Mouse (Mus musculus) olfactory bulb, adult 2 months (tissue): ENCODE measurements around the gene Repin1. TPM values are rescaled to one million over a fixed set of nuclear protein-coding genes. Genes with fewer than 3 reads are reported as not detected.
"Not testable (repeated sequence)": the region's sequence is repeated elsewhere in the genome, so short reads cannot be mapped to it uniquely, and the experiment has no call there.

Experiments used
- H3K27ac ChIP-seq: fragments of 200-500 bp; 2 replicates; pipeline ENCODE4 v1.5.1; 2012; ENCODE audit warnings: low read depth, low read length; ENCODE audit not compliant: insufficient read depth
- H3K4me1 ChIP-seq: fragments of 200-500 bp; 2 replicates; pipeline ENCODE4 v1.6.1; 2012; ENCODE audit warnings: low read length; ENCODE audit not compliant: control insufficient read depth, insufficient read depth
- H3K4me3 ChIP-seq: fragments of 200-500 bp; 2 replicates; pipeline ENCODE4 v1.5.1; 2012; ENCODE audit warnings: mild to moderate bottlenecking, low read depth, low read length, moderate library complexity; ENCODE audit not compliant: insufficient read depth
- CTCF ChIP-seq: fragments of 200-500 bp; IDR thresholded peaks from 2 replicates; pipeline ENCODE4 v1.5.1; 2012; ENCODE audit warnings: low read depth, mild to moderate bottlenecking, low read length, moderate library complexity; ENCODE audit not compliant: insufficient read depth
- POLR2A ChIP-seq: fragments of 200-500 bp; IDR thresholded peaks from 2 replicates; pipeline ENCODE4 v1.6.1; 2012; ENCODE audit warnings: mild to moderate bottlenecking, low read depth, low read length, moderate library complexity; ENCODE audit not compliant: insufficient read depth
- WGBS: fragments of 180-500 bp; shearing (Covaris S2); methylation state at CpG from one replicate; pipeline ENCODE4 v1.1.7; 2018; 5-methylcytosine and 5-hydroxymethylcytosine counted together
- polyA plus RNA-seq: library from polyadenylated mRNA; stranded (reverse); fragments of >200 nt; gene quantifications from 2 replicates; pipeline ENCODE4 v1.2.4, GENCODE M21; 2012; ENCODE audit warnings: low replicate concordance; ENCODE audit not compliant: missing spikeins, insufficient read depth, insufficient read length

Gene Repin1
- polyA plus RNA-seq, 1 experiment: not detected

DNA sequence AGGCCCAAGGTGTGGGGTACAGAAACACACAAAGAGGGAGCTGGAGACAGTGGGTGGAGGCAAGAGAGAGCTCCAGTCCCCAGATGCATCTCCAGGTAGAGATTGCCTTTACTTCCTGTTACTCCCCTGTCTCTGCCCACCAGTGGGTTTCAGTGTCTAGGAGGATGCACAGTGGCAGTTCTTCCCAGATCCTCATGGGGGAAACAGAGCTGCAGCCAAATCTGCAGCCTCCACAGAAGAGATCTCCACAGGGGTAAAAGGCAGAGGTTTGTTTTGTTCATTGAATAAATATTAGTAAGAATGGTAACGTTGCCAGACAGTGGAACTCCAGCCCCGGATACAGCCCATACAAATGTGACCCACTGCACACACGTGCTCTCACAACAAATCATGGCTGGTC, 17.0 kb downstream of the Repin1 start:
- no peak overlapping the region for H3K27ac ChIP-seq
- H3K4me1 ChIP-seq: no peaks in the 10 kb centered on the region
- 43% methylated on average over 3 of the region's 3 CpGs for WGBS
- no peak overlapping the region for H3K4me3 ChIP-seq
- no peak for TF ChIP-seq CTCF
- TF ChIP-seq POLR2A: no peak

DNA sequence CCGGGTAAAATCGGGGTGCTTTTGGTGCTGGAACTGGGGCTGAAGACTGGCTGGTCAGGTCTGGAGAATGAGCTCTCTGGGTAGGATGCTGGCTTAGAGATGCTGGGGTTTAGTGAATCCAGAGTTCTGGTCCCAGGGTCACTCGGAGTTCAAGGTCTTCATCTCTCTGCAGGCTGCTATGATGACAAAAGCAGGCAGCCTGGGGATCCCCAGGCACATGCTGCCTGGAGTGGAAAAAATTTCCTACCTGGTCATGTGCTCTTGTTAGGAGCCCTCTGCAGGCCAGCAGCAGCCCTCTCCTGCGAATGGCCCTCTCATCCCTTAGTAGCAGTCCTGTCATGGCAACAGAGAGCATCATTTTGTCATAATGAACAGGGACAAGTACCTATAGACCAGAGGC, 19.8 kb downstream of the Repin1 start:
- H3K4me1 ChIP-seq: no peaks in the 10 kb centered on the region
- no peak overlapping the region for H3K4me3 ChIP-seq
- 92% methylated on average over 4 of the region's 4 CpGs for WGBS
- H3K27ac ChIP-seq: no peak overlapping the region
- TF ChIP-seq CTCF (no peak), POLR2A (no peak)

DNA sequence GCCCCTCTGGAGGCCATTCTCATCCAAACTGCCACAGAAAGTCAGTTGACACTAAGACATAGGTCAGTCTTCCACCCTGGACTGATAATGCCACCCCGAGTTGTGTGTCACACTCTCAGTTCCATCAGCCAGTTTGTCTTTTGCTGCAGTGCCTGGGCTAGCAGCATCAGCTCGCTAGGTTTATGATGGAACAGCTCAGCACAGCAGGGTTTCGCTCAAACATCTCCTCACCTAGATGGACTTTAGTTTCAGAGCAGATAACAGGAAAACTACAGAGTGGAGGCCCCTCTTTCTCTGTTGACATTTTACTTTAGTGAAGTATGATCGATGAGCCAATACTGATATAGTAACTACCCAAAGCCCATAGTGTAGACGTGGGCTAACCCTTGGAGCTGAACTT, 21.1 kb downstream of the Repin1 start:
- Histone ChIP-seq H3K4me3 (no peak overlapping the region), H3K27ac (no peak overlapping the region), H3K4me1 (no peaks in the 10 kb centered on the region)
- 95% methylated on average over 5 of the region's 5 CpGs for WGBS
- TF ChIP-seq POLR2A (no peak), CTCF (no peak)

DNA sequence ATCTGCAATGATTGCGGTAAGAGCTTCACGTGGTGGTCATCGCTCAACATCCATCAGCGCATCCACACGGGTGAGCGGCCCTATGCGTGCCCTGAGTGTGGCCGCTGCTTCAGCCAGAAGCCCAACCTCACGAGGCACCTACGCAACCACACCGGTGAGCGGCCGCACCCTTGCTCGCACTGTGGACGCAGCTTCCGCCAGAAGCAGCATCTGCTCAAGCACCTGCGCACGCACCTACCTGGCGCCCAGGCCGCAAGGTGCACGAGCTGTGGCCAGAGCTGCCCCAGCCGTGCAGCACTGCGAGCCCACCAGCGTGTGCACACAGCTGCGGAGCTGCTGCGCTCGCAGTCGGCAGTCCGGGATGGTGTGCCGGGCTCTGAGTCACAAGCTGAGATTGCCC, 26.3 kb downstream of the Repin1 start:
- Histone ChIP-seq H3K4me1 (no peaks in the 10 kb centered on the region), H3K4me3 (no peak overlapping the region), H3K27ac (no peak overlapping the region)
- no peak for TF ChIP-seq CTCF
- TF ChIP-seq POLR2A: no peak
- WGBS: 94% methylated on average over 30 of the region's 30 CpGs

DNA sequence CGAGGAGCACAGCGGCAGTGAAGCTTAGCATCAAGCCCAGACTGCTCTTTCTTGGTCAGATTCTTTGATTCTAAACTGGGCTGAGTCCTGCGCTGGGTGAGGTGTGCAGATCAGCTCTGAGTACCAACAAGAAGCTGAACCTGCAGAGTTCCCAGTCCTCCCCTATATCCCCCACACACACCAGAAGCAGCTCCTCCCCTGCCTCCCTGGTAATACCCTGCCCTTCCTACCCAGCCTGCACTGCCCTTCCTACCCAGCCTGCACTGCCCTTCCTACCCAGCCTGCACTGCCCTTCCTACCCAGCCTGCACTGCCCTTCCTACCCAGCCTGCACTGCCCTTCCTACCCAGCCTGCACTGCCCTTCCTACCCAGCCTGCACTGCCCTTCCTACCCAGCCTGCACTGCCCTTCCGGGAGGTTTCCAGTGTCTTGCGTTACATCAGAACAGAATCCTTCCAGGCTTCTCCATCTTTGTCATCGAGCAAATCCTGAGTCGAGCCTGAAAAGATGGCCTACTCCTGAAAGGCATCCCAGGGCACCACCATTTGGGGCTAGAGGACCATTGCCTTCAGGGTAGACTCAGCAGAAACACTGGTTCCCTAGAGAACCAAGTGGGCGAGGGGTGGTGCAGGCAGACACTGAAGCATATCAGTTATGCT, 28.6 kb downstream of the Repin1 start:
- not testable (repeated sequence) for H3K4me3 ChIP-seq, H3K4me1 ChIP-seq, H3K27ac ChIP-seq
- WGBS: 86% methylated on average over 8 of the region's 8 CpGs

DNA sequence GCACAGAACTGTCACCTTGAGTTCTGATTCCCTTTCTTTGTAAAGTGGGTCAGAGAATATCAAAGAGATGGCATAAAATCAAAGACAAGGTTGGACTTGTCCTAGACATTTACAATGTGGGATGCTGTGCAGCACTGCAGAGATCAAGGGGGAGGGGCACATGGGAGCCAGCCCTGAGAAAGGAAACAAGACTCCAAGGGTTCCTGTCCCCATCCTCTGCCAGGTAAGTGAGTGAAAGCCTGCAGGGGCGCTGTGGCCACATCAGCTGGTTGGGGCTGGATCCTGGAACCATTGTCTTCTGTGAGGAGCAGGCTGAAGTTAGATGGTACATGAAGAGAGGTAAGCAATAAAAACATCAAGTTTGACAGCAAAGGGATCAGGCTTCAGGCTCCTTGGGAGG, 29.8 kb downstream of the Repin1 start:
- H3K4me3 ChIP-seq: no peak overlapping the region
- no peak overlapping the region for H3K27ac ChIP-seq
- H3K4me1 ChIP-seq: peaks cover 8% of the 10 kb centered on the region; the same call in 1 of the 2 replicates
- no peak for TF ChIP-seq CTCF
- no peak for TF ChIP-seq POLR2A
- WGBS: 33% methylated on average over 1 of the region's 1 CpGs

DNA sequence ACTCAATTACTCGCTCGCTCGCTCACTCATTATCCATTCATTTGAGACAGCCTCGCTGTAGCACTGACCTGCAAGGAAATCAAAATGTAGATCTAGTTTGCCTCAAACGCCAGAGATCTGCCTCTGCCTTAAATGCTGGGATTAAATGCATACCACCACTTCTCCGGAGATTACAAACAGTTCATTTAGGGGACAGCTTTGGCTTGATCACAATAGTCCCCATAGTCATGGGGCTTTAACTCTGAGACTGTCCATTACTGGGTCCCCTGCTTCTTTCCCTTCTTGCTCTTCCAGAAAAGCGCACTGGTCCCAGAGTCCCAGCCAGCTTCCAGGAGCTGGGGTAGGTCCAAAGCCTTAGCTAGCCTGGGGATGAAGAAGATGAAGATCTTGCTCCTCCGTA, 32.8 kb downstream of the Repin1 start, which contains the start of gene AI854703:
Gene AI854703 (plus strand): TSS at position 301 of the 400 bp plus-strand sequence.
- Histone ChIP-seq H3K4me3 (peak within 1 kb of the TSS; percentile 67), H3K4me1 (peaks cover 22% of the 10 kb centered on the region), H3K27ac (peak within 1 kb of the TSS; percentile 22)
- no peak for TF ChIP-seq POLR2A
- TF ChIP-seq CTCF: no peak
- WGBS: 40% methylated on average over 8 of the region's 8 CpGs

DNA sequence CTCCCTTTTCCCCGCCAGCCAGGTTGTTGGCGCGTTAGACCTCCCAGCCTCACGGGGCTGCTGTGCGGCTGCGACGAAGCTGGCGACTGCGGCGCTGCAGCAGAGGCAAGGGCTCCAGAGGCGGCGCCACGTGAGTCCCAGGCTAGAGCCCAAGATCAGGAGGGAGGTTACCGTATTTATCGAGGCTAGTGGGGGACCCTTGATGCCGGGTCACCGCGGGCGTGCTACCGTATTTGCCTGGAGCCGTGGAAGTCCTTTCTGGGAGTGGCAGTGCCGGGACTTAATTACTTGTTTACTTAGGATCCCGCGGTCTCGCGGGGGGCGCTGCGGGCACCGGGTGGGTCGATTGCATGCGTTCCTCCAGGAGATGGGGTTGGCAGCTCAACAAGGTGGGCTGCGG, 33.3 kb downstream of the Repin1 start:
- Histone ChIP-seq H3K4me1 (peaks cover 22% of the 10 kb centered on the region), H3K27ac (peak overlapping the region; percentile 22), H3K4me3 (peak overlapping the region; percentile 67)
- TF ChIP-seq CTCF (no peak), POLR2A (no peak)
- under 1% methylated on average over 32 of the region's 32 CpGs for WGBS

DNA sequence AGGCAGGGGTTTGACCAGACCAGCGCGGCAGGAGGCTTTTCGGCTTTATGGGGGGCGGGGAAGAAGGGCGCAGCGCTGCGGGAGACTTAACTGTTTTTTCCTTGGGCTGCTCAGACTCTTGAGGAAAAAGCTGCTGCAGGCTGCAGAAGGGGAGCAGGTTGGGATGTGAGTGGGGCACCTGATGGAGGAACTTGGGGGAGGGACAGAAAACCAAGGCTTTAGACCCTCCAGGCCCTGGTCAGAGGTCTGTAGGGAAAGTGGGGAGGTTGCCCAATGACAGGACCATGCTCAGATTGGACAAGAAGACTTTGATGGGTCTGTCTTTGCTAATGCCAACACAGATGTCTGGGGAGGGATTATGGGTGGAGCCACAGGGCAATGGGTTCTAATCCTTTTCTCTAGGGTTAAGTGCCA, 33.8 kb downstream of the Repin1 start:
- Histone ChIP-seq H3K4me1 (peaks cover 22% of the 10 kb centered on the region), H3K4me3 (peak overlapping the region; percentile 67), H3K27ac (no peak overlapping the region; the same call in 1 of the 2 replicates)
- TF ChIP-seq POLR2A (no peak), CTCF (no peak)
- WGBS: 3% methylated on average over 7 of the region's 7 CpGs

DNA sequence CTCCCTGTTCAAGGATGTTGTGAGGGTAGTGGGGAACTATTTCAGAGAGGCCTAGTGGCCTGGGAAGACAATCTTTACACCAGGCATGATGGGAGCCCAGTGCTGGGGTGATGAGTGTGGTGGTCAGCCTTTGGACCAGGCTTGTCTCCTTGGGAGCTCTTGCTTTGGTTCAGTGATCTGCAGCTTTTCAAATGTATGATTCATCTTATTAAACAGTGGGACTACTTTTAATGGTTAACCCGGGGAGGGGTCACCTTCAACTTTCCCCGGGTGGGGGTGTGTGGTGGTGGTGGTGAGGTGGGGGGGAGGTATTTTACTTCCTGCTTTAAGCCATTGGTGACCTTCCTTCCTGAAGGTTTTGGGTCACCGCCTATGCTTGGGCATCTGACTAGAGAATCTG, 34.7 kb downstream of the Repin1 start:
- 88% methylated on average over 3 of the region's 3 CpGs for WGBS
- Histone ChIP-seq H3K27ac (no peak overlapping the region), H3K4me1 (peaks cover 22% of the 10 kb centered on the region), H3K4me3 (no peak overlapping the region)
- TF ChIP-seq POLR2A (no peak), CTCF (no peak)
